Mouse (Mus musculus) E14TG2a.4 (cell line): ENCODE data around the gene Mia3.

Source experiments
- CTCF ChIP-seq: conservative IDR thresholded peaks from 2 replicates; pipeline ENCODE4 v1.5.1; 2014; ENCODE audit warnings: low read length
- NANOG ChIP-seq: IDR thresholded peaks from 2 replicates; pipeline ENCODE4 v1.6.1; 2014; ENCODE audit warnings: borderline replicate concordance, low read length, mixed read lengths
- POU5F1 ChIP-seq: IDR thresholded peaks from 2 replicates; pipeline ENCODE4 v1.6.1; 2014; ENCODE audit warnings: low read length, borderline replicate concordance

- TF ChIP-seq CTCF: peak; percentile 43
- no peak for TF ChIP-seq POU5F1
- TF ChIP-seq NANOG: no peak
Measured at GRCm38 (mm10) chr1:183315783-183316182, 53.6 kb downstream of the Mia3 start.
